Mouse (Mus musculus) CD4-positive, CD25-positive, alpha-beta regulatory T cell, adult 4 months (primary cell): Measurements from ENCODE around the gene Pccb. TPM values are rescaled to one million over a fixed set of nuclear protein-coding genes. Genes with fewer than 3 reads are reported as not detected.

ENCODE experiments used
- ATAC-seq: one replicate; pipeline ENCODE4 v1.8.0; 2017
- polyA plus RNA-seq, 2 experiments: library from polyadenylated mRNA; unstranded; fragments of 100-300 nt; shearing (Covaris generic); gene quantifications; one replicate each; pipeline ENCODE4 v1.2.1; 2017

The Pccb gene
- polyA plus RNA-seq, 2 experiments from 2014 or later, result 9.7 to 12.9 TPM

- ATAC-seq, result no peak
These were observed 50.1 kb downstream of the Pccb start for GRCm38 (mm10) chr9:100984381-100985310.

GRCm38 (mm10) chr9:100982786-100983185, 51.9 kb downstream of the Pccb start:
- ATAC-seq, result no peak

GRCm38 (mm10) chr9:100979260-100979659, 55.4 kb downstream of the Pccb start:
- ATAC-seq, result no peak

- ATAC-seq, result no peak
These were observed 56.0 kb downstream of the Pccb start for GRCm38 (mm10) chr9:100978666-100979065.

- no peak for ATAC-seq
These were observed 65.2 kb downstream of the Pccb start for GRCm38 (mm10) chr9:100969461-100969860.

- no peak for ATAC-seq
These were observed 70.6 kb downstream of the Pccb start for GRCm38 (mm10) chr9:100964106-100964505.

- ATAC-seq, result no peak
These were observed 71.2 kb downstream of the Pccb start for GRCm38 (mm10) chr9:100963428-100963912.

GRCm38 (mm10) chr9:100962903-100963427, 71.7 kb downstream of the Pccb start:
- no peak for ATAC-seq

GRCm38 (mm10) chr9:100951481-100951880, 83.2 kb downstream of the Pccb start:
- ATAC-seq, result no peak

GRCm38 (mm10) chr9:100944677-100945365, 89.9 kb downstream of the Pccb start:
- no peak for ATAC-seq

- ATAC-seq, result no peak
These were observed 92.7 kb downstream of the Pccb start for GRCm38 (mm10) chr9:100942042-100942441.

Other genes starting within 250 kb of the Pccb start
- gene Msl2, start 39.2 kb upstream of the Pccb start, polyA plus RNA-seq, result 10 to 100 TPM in 1 of 2 experiments, 1 to 10 TPM in 1; 8.2 to 12.9 TPM
- 1 to 10 TPM; 1.7 to 2.4 TPM for gene Ppp2r3a, start 216.9 kb upstream of the Pccb start, polyA plus RNA-seq